Mouse (Mus musculus): ENCODE data around the gene Kif26a.

Gene Kif26a

DNA sequence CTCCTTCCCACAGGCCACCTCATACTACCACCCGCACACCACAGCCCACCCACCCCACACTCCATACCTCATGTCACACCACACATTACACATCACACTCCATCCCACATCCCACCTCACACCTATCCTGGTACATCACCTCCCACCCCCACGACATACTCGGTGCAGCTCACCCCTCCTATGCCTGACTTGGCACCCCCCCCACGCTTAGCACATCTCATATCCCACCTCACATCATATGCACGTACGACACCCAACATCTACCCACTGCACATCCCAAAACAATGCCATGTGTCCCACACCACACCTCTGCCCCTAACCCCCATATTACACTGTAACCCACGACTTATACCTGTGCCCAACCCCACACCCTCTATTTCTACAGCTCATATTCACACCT lies 69.5 kb downstream of the Kif26a start:
- in situ Hi-C loops (cut with MboI, MseI), result no loop called here

DNA sequence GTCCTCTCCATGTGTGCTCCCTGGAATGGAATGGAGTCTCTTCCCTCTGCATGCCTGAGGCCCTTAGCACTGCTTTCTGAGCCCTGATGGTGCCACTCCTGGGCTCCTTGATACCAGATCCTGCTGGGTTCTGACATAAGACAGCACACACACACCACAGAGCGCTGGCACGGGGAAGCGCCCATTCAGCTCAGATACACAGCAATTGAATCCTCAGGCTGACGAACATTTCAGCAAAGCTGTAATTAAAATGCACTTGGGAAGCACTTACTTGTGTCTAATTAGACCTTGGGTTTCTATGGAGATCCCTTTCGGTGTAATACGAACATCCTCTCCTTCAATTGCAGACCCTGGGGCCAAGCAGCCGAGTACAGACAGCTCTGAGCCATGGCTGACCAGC lies 71.0 kb downstream of the Kif26a start:
- in situ Hi-C loops (cut with MboI, MseI), result no loop called here

DNA sequence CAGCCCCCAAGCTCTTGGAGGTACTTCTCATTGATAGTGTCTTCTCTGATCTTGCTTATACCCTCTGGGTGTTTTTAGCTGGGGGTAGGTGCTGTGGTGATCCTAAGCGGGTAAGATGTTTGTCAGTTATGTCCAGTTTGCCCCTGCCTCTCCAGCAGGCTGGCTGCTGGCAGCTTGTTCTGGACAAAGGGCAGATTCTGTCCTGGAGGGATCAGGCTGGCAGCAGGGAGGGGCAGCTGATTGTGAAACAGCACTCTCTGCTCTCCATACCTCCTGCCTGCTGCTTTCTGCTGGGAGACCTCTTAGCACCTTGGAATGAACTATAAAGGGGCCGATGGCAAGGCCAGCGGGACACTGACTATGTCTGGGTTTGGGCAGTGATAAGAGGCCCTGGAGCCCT lies 71.7 kb downstream of the Kif26a start:
- in situ Hi-C loops (cut with MboI, MseI), result no loop called here

DNA sequence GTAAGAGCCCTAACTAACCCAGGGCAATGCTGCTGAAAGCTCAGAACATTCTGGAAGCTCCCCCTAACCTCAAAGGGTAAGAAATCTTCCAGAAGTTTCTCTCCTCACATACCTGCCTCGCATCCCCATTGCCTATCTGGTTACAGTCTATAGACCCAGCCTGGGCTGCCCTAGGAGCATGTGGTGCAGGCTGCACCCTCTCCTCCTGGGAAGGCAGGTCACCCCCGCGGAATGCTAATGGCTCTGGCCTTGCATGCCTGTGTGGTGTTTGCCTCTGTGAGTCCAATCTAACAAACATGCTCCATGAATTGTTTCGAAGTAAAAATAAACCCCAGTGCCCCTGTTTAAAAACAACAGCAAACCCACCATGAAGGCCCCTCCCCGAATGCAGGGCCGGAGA lies 75.3 kb downstream of the Kif26a start:
- in situ Hi-C loops (cut with MboI, MseI), result no loop called here

DNA sequence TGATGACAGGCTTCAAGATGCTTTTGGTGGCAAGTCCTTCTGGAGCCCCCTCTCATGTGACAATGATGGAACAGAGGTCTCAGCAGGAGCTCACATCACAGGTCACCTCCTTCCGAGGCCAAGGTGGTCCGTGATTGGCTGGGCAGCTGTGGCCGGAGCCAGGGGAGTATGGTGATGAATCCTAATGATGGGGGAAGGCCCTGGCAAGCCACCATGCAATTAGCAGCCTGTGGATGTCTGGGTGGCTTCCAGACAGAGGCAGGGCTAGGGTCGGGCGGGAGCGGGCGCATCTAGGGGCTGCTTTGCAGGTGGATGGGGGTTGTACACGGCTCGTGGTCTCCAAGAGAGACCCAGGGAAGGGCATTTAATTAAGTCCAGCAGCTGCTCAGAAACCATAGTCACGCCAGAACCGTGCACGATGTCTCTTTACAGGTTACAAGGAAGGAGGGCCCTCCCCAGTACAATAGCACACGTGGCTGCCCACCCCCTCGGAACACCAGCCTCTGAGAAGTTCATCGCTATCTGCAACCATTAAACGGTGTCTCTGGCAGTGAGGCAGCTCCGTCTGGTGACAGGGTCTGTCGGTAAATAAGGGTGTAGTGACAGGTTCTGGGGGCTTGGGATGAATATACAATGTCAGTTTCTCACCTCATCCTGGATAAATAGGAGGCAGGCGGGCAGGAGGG lies 75.9 kb downstream of the Kif26a start:
- in situ Hi-C loops (cut with MboI, MseI), result no loop called here

DNA sequence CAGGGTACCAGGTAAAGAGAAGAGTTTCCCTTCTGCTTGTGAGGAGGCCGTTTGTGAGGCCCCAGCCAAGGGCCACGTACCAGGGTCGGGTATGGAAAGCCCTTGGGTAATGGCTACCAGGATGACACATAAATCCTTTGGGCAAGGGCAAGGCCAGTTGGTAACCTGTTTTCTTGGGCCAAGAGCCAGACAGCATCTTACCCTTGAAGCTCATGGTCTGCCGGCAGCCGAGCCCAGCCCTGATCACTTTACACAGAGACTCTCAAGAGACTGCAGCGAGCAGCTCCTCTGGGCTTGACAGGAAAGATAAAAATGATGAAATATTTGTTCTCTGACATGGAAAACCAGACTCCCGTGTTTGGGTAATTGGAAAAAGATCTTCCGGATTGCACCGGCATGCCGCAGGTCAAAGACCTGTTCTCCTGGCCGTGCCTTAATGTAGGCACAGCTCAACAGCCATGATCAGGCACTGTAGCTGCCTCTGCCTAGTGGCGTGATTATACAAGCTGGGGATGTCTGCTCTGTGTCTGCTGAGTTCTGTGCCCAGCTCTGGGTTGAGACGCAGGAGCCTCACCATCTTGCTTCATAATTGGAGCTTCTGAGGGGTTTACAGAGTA lies 77.8 kb downstream of the Kif26a start:
- in situ Hi-C loops (cut with MboI, MseI), result no loop called here

DNA sequence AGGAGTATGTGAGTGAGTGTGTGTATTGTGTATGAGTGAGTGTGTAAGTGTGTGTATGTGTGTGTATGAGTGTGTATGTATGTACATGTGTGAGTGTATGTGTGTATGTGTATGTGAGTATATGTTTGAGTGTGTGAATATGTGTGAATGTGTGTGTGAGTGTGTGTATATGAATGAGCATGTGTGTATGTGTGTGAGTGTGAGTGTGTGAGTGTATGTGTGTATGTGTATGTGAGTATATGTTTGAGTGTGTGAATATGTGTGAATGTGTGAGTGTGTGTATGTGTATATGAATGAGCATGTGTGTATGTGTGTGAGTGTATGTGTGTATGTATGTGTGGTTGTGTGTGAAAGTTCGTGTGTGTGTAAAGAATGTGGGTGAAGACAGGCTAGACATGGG lies 80.2 kb downstream of the Kif26a start:
- in situ Hi-C loops (cut with MboI, MseI), result no loop called here

DNA sequence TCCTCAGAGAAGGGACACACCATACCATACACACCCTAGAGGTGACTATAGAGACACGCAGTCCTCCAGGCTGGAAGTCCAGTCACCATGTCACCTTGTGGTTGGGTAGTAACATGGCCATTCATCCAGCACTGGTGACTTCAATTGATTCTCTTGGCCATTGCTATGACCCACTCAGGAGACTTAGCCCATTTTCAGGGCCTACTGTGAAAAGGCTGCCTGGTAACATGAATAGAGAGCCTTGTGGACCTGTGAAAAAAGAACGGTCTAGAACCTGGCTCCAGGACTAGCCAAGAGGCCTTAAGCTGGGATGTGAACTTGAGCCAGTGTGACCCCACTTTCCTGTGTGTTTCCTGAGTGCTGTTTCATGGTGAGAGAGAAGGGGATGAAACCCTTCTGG lies 80.6 kb downstream of the Kif26a start:
- in situ Hi-C loops (cut with MboI, MseI), result no loop called here

DNA sequence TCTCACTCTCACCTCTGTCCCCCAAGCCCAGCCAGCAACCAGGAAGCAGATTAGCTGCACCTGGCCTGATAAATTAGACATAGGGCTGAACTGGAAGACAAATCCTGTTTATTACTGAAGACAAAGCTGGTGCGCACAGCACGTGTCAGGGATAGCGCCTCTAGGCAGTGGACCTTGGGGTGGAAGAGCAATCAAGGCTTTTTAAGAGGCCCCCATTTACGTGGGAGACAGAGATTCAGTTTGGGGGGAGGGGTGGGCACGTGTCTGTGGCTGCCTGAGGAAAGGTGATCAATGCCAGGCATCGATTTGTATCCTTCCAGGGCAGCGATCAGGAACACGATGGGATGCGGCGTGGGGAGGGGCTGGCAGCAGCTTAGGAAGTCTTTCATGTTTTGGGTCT lies 83.1 kb downstream of the Kif26a start:
- in situ Hi-C loops (cut with MboI, MseI), result no loop called here

DNA sequence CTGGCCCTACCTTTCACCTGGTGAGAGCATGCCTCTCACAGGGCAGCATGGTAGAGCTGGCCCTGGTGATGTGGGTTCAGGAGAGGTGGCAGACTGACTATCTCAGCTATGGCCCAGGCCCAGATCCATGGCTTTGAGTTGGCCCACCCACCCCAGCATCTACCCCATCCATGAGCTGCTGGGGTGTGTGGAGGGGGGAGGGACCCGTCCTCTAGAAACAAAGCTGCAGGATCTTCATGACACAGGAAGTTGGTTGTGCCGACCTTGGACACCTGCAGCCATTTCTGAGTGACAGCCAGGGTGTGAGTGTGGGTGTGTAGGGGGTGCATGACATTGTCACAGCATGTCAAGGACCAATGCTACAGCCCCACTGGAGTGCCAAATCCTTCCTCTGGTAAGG lies 84.2 kb downstream of the Kif26a start:
- in situ Hi-C loops (cut with MboI, MseI), result no loop called here

All from regulatory T cell (primary cell).